Mouse (Mus musculus) cerebellum, adult 9-10 months (tissue): ENCODE results near the gene Ano1.

Experiments
- DNase-seq: peaks from one replicate; pipeline ENCODE4 v3.0.0; 2022

Gene Ano1

GRCm38 (mm10) chr7:144581559-144582283 lies 170.1 kb downstream of the Ano1 start:
- peak; percentile 64 for DNase-seq

- no peak for DNase-seq
Measured at GRCm38 (mm10) chr7:144577876-144578275, 173.9 kb downstream of the Ano1 start.

- DNase-seq, result no peak
Measured at GRCm38 (mm10) chr7:144572234-144572633, 179.5 kb downstream of the Ano1 start.

GRCm38 (mm10) chr7:144571598-144571997 lies 180.2 kb downstream of the Ano1 start:
- no peak for DNase-seq

- DNase-seq, result no peak
Measured at GRCm38 (mm10) chr7:144569428-144569827, 182.3 kb downstream of the Ano1 start.

- DNase-seq, result no peak
Measured at GRCm38 (mm10) chr7:144568091-144568490, 183.7 kb downstream of the Ano1 start.

GRCm38 (mm10) chr7:144566921-144567682 lies 184.7 kb downstream of the Ano1 start:
- DNase-seq, result no peak

GRCm38 (mm10) chr7:144563456-144564155 lies 188.2 kb downstream of the Ano1 start:
- DNase-seq, result peak; percentile 31

GRCm38 (mm10) chr7:144562016-144562415 lies 189.8 kb downstream of the Ano1 start:
- DNase-seq, result no peak

GRCm38 (mm10) chr7:144560594-144560993 lies 191.2 kb downstream of the Ano1 start:
- DNase-seq, result no peak

GRCm38 (mm10) chr7:144558552-144558951 lies 193.2 kb downstream of the Ano1 start:
- no peak for DNase-seq

GRCm38 (mm10) chr7:144554123-144554472 lies 197.7 kb downstream of the Ano1 start:
- no peak for DNase-seq

- peak; percentile 99 for DNase-seq
Measured at GRCm38 (mm10) chr7:144553237-144554122, 198.3 kb downstream of the Ano1 start, which contains the start of gene Ppfia1. Gene Ppfia1 (minus strand): TSS chr7:144553729.

- DNase-seq, result peak; percentile 65
Measured at GRCm38 (mm10) chr7:144552274-144552673, 199.5 kb downstream of the Ano1 start.

- DNase-seq, result peak; percentile 55
Measured at GRCm38 (mm10) chr7:144550811-144551210, 201.0 kb downstream of the Ano1 start.

- peak; percentile 96 for DNase-seq
Measured at GRCm38 (mm10) chr7:144549904-144550566, 201.7 kb downstream of the Ano1 start.

- peak; percentile 51 for DNase-seq
Measured at GRCm38 (mm10) chr7:144545231-144545630, 206.5 kb downstream of the Ano1 start.

- DNase-seq, result no peak
Measured at GRCm38 (mm10) chr7:144541351-144541750, 210.4 kb downstream of the Ano1 start.

GRCm38 (mm10) chr7:144539146-144539545 lies 212.6 kb downstream of the Ano1 start:
- no peak for DNase-seq
